Mouse (Mus musculus) heart, adult 2 months (tissue): ENCODE results near the gene Tmem50b.

ENCODE experiments used
- CTCF ChIP-seq: fragments of 200-600 bp; IDR thresholded peaks from 2 replicates; pipeline ENCODE4 v1.8.1; 2022; ENCODE audit warnings: antibody characterized with exemption, mild to moderate bottlenecking, moderate library complexity
- POLR2A ChIP-seq: fragments of 200-500 bp; IDR thresholded peaks from 2 replicates; pipeline ENCODE4 v1.6.1; 2011; ENCODE audit warnings: mild to moderate bottlenecking, low read depth, low read length, control low read depth; ENCODE audit not compliant: insufficient read depth

GRCm38 (mm10) chr16:91597672-91598010, at the start of gene Tmem50b:
- TF ChIP-seq CTCF = no peak
- no peak for TF ChIP-seq POLR2A
